Mouse (Mus musculus) layer of hippocampus, postnatal 25 days (tissue): Measurements from ENCODE around the gene Il17rd. TPM values are rescaled to one million over a fixed set of nuclear protein-coding genes. Genes with fewer than 3 reads are reported as not detected.

Source experiments
- DNase-seq, 2 experiments: peaks; one replicate each; pipeline ENCODE4 v3.0.0; 2022; ENCODE audit warnings: mixed read lengths in 2 of 2, low spot score in 1 of 2; ENCODE audit errors: extremely low spot score in 1 of 2
- total RNA-seq, 2 experiments: library from RNA; stranded (reverse); gene quantifications; 2 replicates each; pipeline ENCODE4 v1.2.3; 2021

The Il17rd gene
- total RNA-seq, 2 experiments from 2014 or later, result 3.1 to 3.9 TPM

DNA sequence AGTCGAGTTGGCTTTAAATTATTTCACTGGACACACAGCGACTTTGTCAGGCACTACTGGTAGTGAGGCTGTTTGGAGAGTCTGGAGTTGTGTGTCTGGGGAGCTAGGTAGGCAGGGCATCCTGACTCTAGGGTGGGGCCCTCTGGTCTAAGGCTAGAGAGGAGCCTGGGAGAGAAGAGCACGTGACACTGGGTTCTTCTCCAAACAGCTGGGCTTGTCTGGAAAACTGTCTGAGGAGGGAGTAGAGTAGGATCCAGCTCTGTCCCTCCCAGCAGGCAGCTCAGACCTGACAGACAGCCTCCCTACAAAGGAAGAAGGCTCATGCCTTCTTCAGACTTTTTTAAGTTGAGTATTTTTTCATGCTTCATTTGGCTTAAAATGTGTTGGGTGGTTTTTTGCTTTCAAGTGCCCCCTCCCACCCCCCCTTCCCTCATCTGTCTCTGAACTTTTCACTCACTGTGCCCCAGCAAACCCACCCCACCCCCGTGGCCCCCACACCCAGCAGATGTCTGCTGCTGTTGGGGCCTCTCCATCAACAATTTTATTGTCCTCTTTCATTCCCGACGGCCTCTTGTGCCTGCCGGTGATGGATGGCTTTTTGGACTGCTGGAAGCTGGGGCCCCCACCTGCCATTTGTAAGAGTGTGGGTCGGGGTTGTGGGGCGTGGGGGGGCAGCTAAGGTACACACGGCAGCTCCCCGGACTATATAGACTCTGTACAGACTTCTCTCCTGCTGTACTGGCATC lies 5.7 kb downstream of the Il17rd start:
- DNase-seq, result no peak

DNA sequence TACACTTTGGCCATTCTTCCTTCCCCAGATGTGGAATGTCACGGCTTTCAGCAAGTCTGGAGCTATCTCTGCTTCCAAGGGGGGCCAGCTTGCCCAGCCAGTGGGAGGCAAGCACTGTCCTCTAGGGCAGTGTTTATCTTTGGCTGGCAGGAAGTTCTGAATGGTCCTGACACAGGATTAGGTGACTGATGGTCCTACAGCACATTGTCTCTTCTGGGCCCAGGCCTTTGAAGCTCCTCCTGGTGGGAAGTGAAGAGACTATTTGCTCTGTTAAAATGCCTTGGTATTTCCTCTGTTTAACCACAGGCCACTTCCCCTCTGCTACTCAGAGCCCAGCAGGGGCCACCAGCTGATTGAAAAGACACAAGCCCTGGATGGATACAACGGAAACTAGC lies 6.2 kb downstream of the Il17rd start:
- DNase-seq, result no peak

- no peak for DNase-seq
Observed at GRCm38 (mm10) chr14:27048231-27048956, 9.7 kb downstream of the Il17rd start.

- DNase-seq, result no peak
Observed at GRCm38 (mm10) chr14:27050043-27050442, 11.3 kb downstream of the Il17rd start.

DNA sequence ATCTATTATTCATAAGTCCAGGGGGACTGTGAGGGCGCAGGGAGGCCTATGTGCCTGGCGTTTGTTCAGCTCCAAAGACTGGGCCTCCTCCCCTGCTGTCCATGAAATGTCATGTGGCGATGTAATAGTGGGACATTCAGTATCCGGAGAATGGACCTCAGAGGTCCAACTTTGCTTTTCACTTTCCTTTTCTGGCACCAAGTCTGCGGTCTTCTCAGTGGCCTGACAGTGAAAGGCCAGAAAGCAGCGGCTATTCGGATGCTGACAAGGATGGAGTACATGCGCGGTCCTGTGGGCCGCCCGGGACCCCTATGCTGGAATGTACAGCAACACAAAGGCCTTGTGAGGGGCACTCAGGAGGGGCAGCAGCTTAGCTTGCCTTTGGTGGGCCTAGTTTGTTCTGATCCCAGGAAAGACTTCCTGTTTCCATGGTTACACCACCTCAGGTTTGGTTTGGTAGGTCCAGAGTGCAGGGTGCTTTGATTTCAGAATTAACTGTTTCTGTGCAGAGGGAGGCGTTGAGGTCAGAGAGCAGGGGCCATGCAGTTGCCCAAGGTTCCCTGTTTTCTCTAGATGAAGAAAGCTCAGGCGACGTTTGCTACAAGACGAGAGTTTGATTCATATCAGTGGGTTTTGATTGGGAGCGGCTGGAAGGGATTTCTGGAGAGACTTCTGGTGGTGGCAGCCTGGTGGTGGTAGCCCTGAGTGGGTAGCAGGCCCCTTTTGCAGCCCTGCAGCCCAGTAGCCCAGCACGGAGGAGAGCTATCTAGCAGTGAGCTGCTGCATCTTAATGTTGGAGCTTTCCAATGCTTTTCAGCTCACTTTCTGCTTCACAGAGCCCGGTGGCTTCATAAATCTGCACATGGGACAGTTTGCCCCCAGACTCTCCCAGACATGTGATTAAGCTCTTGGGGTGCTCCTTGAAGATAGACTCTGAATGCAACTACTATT lies 12.1 kb downstream of the Il17rd start:
- DNase-seq, result no peak

- no peak for DNase-seq
Observed at GRCm38 (mm10) chr14:27051511-27051895, 12.8 kb downstream of the Il17rd start.

- no peak for DNase-seq
Observed at GRCm38 (mm10) chr14:27058535-27059223, 19.9 kb downstream of the Il17rd start.

DNA sequence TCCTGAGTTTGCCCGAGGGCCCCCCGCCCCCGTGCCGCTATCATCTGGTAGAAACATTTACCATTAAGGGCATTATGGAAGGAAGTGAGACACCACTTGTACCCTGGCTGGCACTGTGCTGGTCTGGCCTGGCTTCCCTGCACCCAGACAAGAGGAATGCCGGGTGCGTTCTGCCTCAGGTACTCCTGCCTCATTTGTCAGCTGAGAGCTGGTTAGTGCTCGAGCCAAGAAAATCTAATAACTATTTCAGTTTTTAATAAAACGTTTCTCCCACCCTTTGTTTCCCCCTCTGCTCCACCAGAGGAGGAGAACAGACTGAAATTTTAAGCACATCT lies 20.4 kb downstream of the Il17rd start:
- no peak for DNase-seq

- DNase-seq, result no peak
Observed at GRCm38 (mm10) chr14:27063338-27063737, 24.6 kb downstream of the Il17rd start.

DNA sequence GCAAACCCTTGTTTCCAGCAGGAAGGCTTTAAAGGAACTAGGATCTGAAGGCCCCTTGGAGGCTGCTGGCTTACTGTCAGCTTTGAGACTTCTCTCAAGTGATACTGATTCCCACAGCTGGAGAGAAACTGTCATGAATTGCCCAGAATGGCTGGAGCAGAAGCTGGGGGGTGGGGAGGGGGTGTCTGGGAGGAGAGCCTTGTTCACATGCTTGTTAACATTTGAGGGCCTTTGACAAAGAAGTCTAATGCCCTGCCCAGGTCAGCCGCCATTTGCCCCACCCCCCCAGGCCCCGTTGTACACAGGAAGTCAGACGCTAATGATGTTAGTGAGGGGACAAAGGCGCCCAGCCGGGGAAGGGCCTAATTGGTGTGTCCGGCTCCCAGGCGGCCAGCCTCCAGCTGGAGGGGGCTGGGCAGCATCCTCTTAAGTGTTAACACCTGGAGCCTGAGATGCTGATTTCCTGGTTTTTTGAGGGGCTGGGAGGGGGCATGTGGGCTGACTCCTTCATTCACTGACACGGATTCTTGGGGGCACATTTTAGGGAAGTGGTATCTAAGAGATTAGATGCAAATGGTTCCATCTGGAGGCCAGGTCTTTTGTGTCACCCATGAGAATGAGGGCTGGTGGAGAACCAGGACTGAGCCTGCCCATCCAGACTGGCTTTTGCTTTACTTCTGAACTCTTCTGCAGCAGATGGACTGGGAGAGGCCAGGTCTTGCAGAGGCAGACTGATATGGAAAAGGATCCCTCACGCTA lies 27.6 kb downstream of the Il17rd start:
- no peak for DNase-seq

GRCm38 (mm10) chr14:27067866-27068271 lies 29.1 kb downstream of the Il17rd start:
- no peak for DNase-seq

DNA sequence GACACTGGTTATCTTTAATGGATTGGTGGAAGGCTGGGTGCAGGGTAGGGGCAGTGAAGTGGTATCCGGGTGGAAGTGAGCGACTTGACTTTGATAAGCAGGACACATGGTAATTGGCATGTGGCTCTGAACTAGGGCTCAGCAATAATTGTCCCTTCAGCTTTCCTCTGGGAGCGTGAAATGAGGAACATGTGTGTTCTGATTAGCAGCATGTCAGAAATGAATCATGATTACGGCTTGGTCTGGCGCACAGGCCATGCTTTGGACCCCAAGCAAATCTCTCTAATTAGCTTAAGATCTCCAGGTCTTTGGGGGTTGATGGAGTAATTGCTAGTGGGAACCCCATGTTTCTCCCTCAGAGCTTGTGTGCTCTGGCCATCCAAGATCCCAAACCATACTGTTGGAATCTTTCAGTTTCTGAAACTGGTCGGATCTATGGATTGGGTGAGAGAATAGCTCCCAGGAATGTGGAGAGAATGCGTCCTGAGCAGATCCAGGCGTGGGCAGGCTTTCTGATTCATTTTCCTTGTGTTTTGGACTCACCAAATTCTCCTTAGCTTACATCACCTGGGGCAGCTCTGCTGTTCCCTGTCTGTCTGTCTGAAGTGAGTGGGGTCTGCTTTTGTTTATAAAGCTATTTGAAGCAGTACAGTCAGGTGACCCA lies 30.8 kb downstream of the Il17rd start:
- DNase-seq, result no peak

GRCm38 (mm10) chr14:27070128-27070527 lies 31.4 kb downstream of the Il17rd start:
- DNase-seq, result no peak

- no peak for DNase-seq
Observed at GRCm38 (mm10) chr14:27070758-27071157, 32.0 kb downstream of the Il17rd start.

GRCm38 (mm10) chr14:27071985-27072384 lies 33.2 kb downstream of the Il17rd start:
- no peak for DNase-seq

- no peak for DNase-seq
Observed at GRCm38 (mm10) chr14:27075084-27075483, 36.3 kb downstream of the Il17rd start.

- no peak for DNase-seq
Observed at GRCm38 (mm10) chr14:27075909-27076521, 37.3 kb downstream of the Il17rd start.

DNA sequence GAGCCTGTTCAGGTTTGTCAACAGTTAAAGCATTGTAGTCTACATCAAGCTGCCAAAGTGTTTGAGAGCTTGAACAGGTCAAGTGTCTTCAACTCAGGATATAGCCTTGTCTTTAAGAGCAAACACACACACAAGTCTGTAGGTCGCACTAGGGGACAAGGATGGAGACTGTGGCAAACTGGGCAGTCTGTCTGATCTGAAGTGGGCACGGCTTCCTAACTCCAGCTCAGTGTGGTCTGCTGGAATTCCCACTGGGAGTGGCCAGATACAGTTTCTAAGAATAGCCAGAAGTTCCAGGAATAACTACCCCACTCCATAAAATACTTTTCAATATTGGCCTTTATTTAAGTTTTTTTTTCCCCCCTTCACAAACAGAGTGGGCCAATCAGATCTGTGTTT lies 37.8 kb downstream of the Il17rd start:
- DNase-seq, result no peak
